Mouse (Mus musculus) heart, embryonic 14.5 days (tissue): Measurements from ENCODE around the gene Taar7e. TPM values are rescaled to one million over a fixed set of nuclear protein-coding genes. Genes with fewer than 3 reads are reported as not detected.
"Not testable (repeated sequence)": the region's sequence is repeated elsewhere in the genome, so short reads cannot be mapped to it uniquely, and the experiment has no call there.

Experiments
- ATAC-seq: fragments of 200-750 bp; cut with Nextera tagmentation; 2 replicates; pipeline ENCODE4 v1.8.0; 2017; ENCODE audit warnings: low read depth, moderate TSS enrichment; ENCODE audit not compliant: insufficient number of reproducible peaks, insufficient read depth, low FRiP score
- H3K27ac ChIP-seq, 2 experiments: fragments of 200-500 bp in 1 of 2; fragments of 300-500 bp in 1 of 2; sonication (generic) in 1 of 2; replicated peaks in 1 of 2; 2 replicates each; pipeline ENCODE4 v1.5.1; 2012 to 2014; ENCODE audit warnings: low read depth in 2 of 2, low read length in 2 of 2, control low read depth in 1 of 2, mild to moderate bottlenecking in 1 of 2, mixed read lengths in 1 of 2; ENCODE audit not compliant: control insufficient read depth in 1 of 2, insufficient read depth in 1 of 2
- H3K27me3 ChIP-seq: fragments of 300-500 bp; sonication (generic); 2 replicates; pipeline ENCODE4 v1.6.1; 2014; ENCODE audit warnings: mild to moderate bottlenecking, low read length, control low read depth; ENCODE audit not compliant: control insufficient read depth, insufficient read depth
- H3K36me3 ChIP-seq: fragments of 300-500 bp; sonication (generic); 2 replicates; pipeline ENCODE4 v1.6.1; 2014; ENCODE audit warnings: mild to moderate bottlenecking, control low read depth, low read length, mixed read lengths; ENCODE audit not compliant: control insufficient read depth, insufficient read depth
- H3K4me1 ChIP-seq, 2 experiments: fragments of 200-500 bp in 1 of 2; fragments of 300-500 bp in 1 of 2; sonication (generic) in 1 of 2; 2 replicates each; pipeline ENCODE4 v1.6.1; 2012 to 2014; ENCODE audit warnings: low read length in 2 of 2, control low read depth in 1 of 2, mixed read lengths in 1 of 2; ENCODE audit not compliant: control insufficient read depth in 2 of 2, insufficient read depth in 2 of 2
- H3K4me2 ChIP-seq: fragments of 300-500 bp; sonication (generic); 2 replicates; pipeline ENCODE4 v1.6.1; 2014; ENCODE audit warnings: mild to moderate bottlenecking, low read length
- H3K4me3 ChIP-seq, 2 experiments: fragments of 200-500 bp in 1 of 2; fragments of 300-500 bp in 1 of 2; sonication (generic) in 1 of 2; 2 replicates each; pipeline ENCODE4 v1.5.1; 2012 to 2014; ENCODE audit warnings: low read length in 2 of 2, mild to moderate bottlenecking in 2 of 2, control low read depth in 1 of 2, low read depth in 1 of 2, moderate library complexity in 1 of 2; ENCODE audit not compliant: control insufficient read depth in 1 of 2, insufficient read depth in 1 of 2
- H3K9ac ChIP-seq: fragments of 300-500 bp; sonication (generic); 2 replicates; pipeline ENCODE4 v1.6.1; 2014; ENCODE audit warnings: mild to moderate bottlenecking, low read length
- H3K9me3 ChIP-seq: fragments of 300-500 bp; sonication (generic); 2 replicates; pipeline ENCODE4 v1.6.1; 2016; ENCODE audit warnings: low read length, control low read depth; ENCODE audit not compliant: control insufficient read depth
- WGBS: fragments of 180-500 bp; shearing (Covaris S2); extraction: QIAGEN DNeasy Blood & Tissue Kit; methylation state at CpG from one replicate; pipeline ENCODE4 v1.1.7; 2014; 5-methylcytosine and 5-hydroxymethylcytosine counted together
- polyA plus RNA-seq: library from polyadenylated mRNA; unstranded; fragments of >200 nt; fragmentation: Nextera tagmentation; extraction: Ambion mirVana; gene quantifications from 2 replicates; pipeline ENCODE4 v1.2.1, GENCODE M21; 2014

Taar7e gene
- polyA plus RNA-seq, 1 experiment from 2014 or later: not detected

DNA sequence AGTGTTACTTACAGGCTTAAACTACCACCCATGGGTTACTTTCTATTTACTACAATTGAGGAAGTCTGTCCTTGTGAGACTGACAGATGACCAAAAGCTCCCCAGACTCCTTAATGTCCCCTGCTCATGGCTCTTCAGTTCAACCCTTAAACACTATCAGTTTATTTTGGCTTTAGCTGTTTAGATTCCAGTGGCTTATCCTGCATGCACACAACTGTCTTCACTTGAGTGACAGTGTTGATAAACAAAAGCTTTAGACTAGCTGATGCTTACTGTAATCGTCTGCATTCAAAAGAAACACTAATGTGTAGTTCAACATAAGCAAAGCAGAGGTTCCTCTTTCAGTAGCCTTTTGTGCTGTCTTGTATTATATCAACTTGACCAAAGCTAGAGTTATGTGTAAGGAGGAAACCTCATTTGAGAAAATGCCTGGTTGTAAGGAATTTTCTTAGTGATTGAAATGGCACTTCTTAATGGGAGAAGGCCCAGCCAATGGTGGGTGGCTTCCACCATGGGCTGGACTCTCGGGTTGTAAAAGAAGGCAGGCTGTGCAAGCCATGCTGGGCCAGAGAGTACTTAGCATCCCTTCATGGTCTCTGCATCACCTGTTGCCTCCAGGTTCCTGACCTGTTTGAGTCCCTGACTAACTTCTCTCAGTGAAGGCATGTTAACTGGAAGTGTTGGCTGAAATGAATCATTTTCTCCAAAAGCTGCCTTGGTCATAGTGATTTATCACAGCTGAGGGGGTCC is 2.9 kb downstream of the Taar7e start:
- no peaks in the 10 kb centered on the region for H3K9me3 ChIP-seq
- no peak overlapping the region for H3K27ac ChIP-seq
- no peak overlapping the region for H3K4me2 ChIP-seq
- H3K36me3 ChIP-seq: no peaks in the 10 kb centered on the region
- H3K27me3 ChIP-seq: no peaks in the 10 kb centered on the region
- H3K4me1 ChIP-seq: no peaks in the 10 kb centered on the region
- 46% methylated on average over 2 of the region's 2 CpGs for WGBS
- no peak overlapping the region for H3K4me3 ChIP-seq
- no peak for ATAC-seq
- no peak overlapping the region for H3K9ac ChIP-seq

GRCm38 (mm10) chr10:24049210-24049609 is 11.8 kb downstream of the Taar7e start, which contains the start of gene Taar7f:
Gene Taar7f (plus strand): TSS chr10:24049510.
- H3K4me2 ChIP-seq: no peak within 1 kb of the TSS
- H3K4me1 ChIP-seq: no peaks in the 10 kb centered on the region
- H3K27ac ChIP-seq: no peak within 1 kb of the TSS
- no peak for ATAC-seq
- H3K9me3 ChIP-seq: no peaks in the 10 kb centered on the region
- no peaks in the 10 kb centered on the region for H3K27me3 ChIP-seq
- no peaks in the 10 kb centered on the region for H3K36me3 ChIP-seq
- no peak within 1 kb of the TSS for H3K9ac ChIP-seq
- H3K4me3 ChIP-seq: no peak within 1 kb of the TSS

- no peaks in the 10 kb centered on the region for H3K9me3 ChIP-seq
- no peak overlapping the region for H3K9ac ChIP-seq
- H3K4me2 ChIP-seq: no peak overlapping the region
- H3K4me1 ChIP-seq: no peaks in the 10 kb centered on the region
- no peaks in the 10 kb centered on the region for H3K36me3 ChIP-seq
- no peak overlapping the region for H3K4me3 ChIP-seq
- H3K27me3 ChIP-seq: no peaks in the 10 kb centered on the region
- no peak overlapping the region for H3K27ac ChIP-seq
- no peak for ATAC-seq
- WGBS: 17% methylated on average over 5 of the region's 5 CpGs
These were observed 14.6 kb downstream of the Taar7e start for GRCm38 (mm10) chr10:24052039-24052438.

DNA sequence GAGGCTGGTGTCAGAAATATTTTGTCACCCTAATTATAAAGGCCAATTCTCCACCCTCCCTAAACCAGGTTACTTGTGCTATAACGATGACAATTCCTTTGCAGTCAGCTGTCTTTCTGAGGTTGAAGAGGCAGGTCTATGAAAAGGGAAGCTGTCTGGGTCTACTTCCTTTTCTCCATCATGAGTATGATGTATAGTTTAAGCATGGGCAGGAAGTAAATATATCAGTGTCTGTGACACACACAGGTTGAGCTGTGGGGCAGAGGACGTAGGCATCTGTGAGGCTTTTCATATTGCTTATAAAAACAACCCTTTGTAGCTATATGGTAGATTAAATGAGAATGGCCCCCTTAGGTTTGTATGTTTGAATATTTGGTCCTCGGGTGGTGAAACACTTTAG is 21.6 kb downstream of the Taar7e start:
- no peak overlapping the region for H3K4me2 ChIP-seq
- H3K36me3 ChIP-seq: no peaks in the 10 kb centered on the region
- no peaks in the 10 kb centered on the region for H3K9me3 ChIP-seq
- H3K27ac ChIP-seq: no peak overlapping the region
- H3K9ac ChIP-seq: no peak overlapping the region
- no peak overlapping the region for H3K4me3 ChIP-seq
- no peaks in the 10 kb centered on the region for H3K4me1 ChIP-seq
- 85% methylated on average over 3 of the region's 3 CpGs for WGBS
- H3K27me3 ChIP-seq: no peaks in the 10 kb centered on the region
- ATAC-seq: no peak

GRCm38 (mm10) chr10:24074751-24075150 is 37.3 kb downstream of the Taar7e start:
- not testable (repeated sequence) for H3K9me3 ChIP-seq, H3K9ac ChIP-seq, H3K27me3 ChIP-seq, H3K27ac ChIP-seq, H3K36me3 ChIP-seq, H3K4me1 ChIP-seq, H3K4me3 ChIP-seq, H3K4me2 ChIP-seq, ATAC-seq
- 30% methylated on average over 2 of the region's 2 CpGs for WGBS

DNA sequence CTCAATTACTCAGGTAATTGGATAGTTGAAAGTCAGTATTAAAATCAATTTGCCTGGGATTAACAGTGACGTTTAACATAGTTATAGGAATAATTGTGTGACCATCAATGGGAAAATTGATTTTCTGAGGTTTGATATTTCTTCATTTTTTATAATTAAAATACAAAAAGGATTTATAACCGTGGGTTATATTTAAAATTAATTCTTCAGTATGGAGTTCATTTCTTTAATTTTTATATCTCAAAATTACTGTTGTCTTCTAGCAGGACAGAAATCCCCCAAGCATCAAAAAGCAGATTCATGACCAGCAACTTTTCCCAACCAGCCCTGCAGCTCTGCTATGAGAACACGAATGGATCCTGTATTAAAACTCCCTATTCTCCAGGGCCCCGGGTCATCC is 38.8 kb downstream of the Taar7e start, which contains the start of gene Taar8a:
Taar8a (plus strand) TSS at position 301 of the 400 bp plus-strand sequence.
- H3K27me3 ChIP-seq, H3K36me3 ChIP-seq, ATAC-seq, H3K4me2 ChIP-seq, H3K27ac ChIP-seq, H3K9me3 ChIP-seq, H3K4me3 ChIP-seq, H3K9ac ChIP-seq, H3K4me1 ChIP-seq: not testable (repeated sequence)
- WGBS: 75% methylated on average over 2 of the region's 4 CpGs

- H3K4me3 ChIP-seq: no peak overlapping the region
- ATAC-seq: no peak
- WGBS: 38% methylated on average over 3 of the region's 3 CpGs
These were observed 42.8 kb downstream of the Taar7e start for GRCm38 (mm10) chr10:24080166-24080565.

DNA sequence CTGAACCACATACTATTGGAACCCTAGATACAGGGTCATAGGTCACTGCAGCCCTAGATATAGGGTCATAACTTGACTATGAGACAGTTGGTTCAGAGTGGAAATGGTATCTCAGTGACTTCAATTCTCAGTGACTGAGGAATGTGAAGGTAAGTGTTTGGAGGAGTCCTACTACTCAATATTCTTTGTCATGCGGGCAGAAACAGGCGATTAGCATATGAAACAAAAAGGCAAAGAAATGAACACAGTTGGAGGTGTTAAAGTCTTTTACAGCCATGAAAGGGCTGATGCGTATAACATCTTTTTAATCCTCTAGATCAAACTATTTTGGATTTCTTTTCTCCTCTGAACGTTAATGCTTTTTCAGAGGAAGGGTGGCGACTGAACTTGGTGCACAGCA is 48.5 kb downstream of the Taar7e start:
- H3K4me3 ChIP-seq: no peak overlapping the region

More at GRCm38 (mm10) chr10:24080166-24080565, 42.8 kb downstream of the Taar7e start:
- Histone ChIP-seq H3K36me3 (no peaks in the 10 kb centered on the region), H3K4me2 (no peak overlapping the region), H3K27ac (no peak overlapping the region), H3K27me3 (no peaks in the 10 kb centered on the region), H3K9ac (no peak overlapping the region), H3K4me1 (no peaks in the 10 kb centered on the region), H3K9me3 (no peaks in the 10 kb centered on the region)

More for the DNA sequence above, 48.5 kb downstream of the Taar7e start:
- Histone ChIP-seq H3K4me1 (no peaks in the 10 kb centered on the region), H3K9ac (no peak overlapping the region), H3K27me3 (no peaks in the 10 kb centered on the region), H3K27ac (no peak overlapping the region), H3K36me3 (no peaks in the 10 kb centered on the region), H3K4me2 (no peak overlapping the region), H3K9me3 (no peaks in the 10 kb centered on the region)
- WGBS: 73% methylated on average over 5 of the region's 5 CpGs
- ATAC-seq: no peak
